22 mouse cellular contexts compared by ENCODE assay signal in the genomic region with DNA sequence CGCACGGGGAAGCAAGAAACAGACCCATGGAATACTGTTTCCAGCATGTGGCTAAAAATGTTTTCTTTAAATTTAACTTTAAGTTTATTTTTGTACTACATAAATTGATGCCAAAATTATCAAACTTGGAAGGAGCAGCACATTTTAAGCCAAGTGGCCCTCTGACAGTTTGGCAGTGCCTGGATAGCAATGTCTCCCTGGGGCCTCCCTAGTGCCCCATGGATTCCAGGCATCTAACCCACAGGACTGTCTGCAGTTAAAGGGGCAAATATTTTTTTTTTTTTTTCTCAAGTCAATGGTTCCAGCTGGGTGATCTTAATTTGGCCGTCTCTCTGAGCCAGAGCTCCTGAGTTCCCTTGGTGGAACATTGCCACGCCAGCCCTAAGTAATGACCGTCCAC. TPM values are rescaled to one million over a fixed set of nuclear protein-coding genes. Genes with fewer than 3 reads are reported as not detected.
"Had no signal": no experiment of that assay in that cellular context is flagged by ENCODE, and none has a peak within 500 bp of the region (broad histone marks: within the 10 kb centered on the region; RNA-seq: fewer than 3 reads in every experiment).

No protein-coding gene starts in this region.

- H3K4me1 ChIP-seq: midbrain, embryonic 13.5 days; midbrain, embryonic 15.5 days; neural tube, embryonic 13.5 days; neural tube, embryonic 15.5 days had no signal

- H3K4me2 ChIP-seq: liver, embryonic 15.5 days; lung, embryonic 15.5 days; midbrain, embryonic 13.5 days; midbrain, embryonic 15.5 days; neural tube, embryonic 13.5 days; neural tube, embryonic 15.5 days had no signal

- DNase-seq: lung, adult 2 months; lung, postnatal 14 days; lung, postnatal 36 days; retina, postnatal 1 day; right cerebral cortex, adult 18-20 months; right cerebral cortex, postnatal 25 days; right cerebral cortex, postnatal 4 days; spleen, adult 18-20 months; thymus, adult 18-20 months; thymus, postnatal 14 days; thymus, postnatal 36 days had no signal

- H3K27ac ChIP-seq: liver, embryonic 15.5 days; lung, embryonic 15.5 days; midbrain, embryonic 10.5 days; midbrain, embryonic 13.5 days; midbrain, embryonic 15.5 days; neural tube, embryonic 13.5 days; neural tube, embryonic 15.5 days had no signal

- H3K9ac ChIP-seq: liver, embryonic 15.5 days; liver, postnatal 0 days; lung, embryonic 15.5 days; midbrain, embryonic 13.5 days; midbrain, embryonic 15.5 days; neural tube, embryonic 13.5 days; neural tube, embryonic 15.5 days had no signal

- H3K9me3 ChIP-seq: liver, embryonic 15.5 days; lung, embryonic 15.5 days; midbrain, embryonic 10.5 days; midbrain, embryonic 13.5 days; midbrain, embryonic 15.5 days; neural tube, embryonic 13.5 days; neural tube, embryonic 15.5 days had no signal

- H3K27me3 ChIP-seq: liver, embryonic 15.5 days; lung, embryonic 15.5 days; midbrain, embryonic 13.5 days; midbrain, embryonic 15.5 days; neural tube, embryonic 13.5 days; neural tube, embryonic 15.5 days had no signal

- H3K36me3 ChIP-seq: liver, embryonic 15.5 days; lung, embryonic 15.5 days; midbrain, embryonic 10.5 days; midbrain, embryonic 13.5 days; midbrain, embryonic 15.5 days; neural tube, embryonic 13.5 days; neural tube, embryonic 15.5 days had no signal

- H3K4me3 ChIP-seq: liver, embryonic 15.5 days; lung, embryonic 15.5 days; midbrain, embryonic 10.5 days; midbrain, embryonic 13.5 days; midbrain, embryonic 15.5 days; myocyte; neural tube, embryonic 13.5 days; neural tube, embryonic 15.5 days had no signal

- ATAC-seq: liver, postnatal 0 days; lung, postnatal 0 days; midbrain, embryonic 13.5 days; midbrain, embryonic 15.5 days had no signal

RNA-seq across cellular contexts. Expression of gene Olfml2a, which starts 11.4 kb away (rescaled TPM):
- total RNA-seq: megakaryocyte-erythroid progenitor cell, adult 5-6 weeks had no signal
